Mouse (Mus musculus): ENCODE results near the gene Slc7a7. TPM values are rescaled to one million over a fixed set of nuclear protein-coding genes. Genes with fewer than 3 reads are reported as not detected.
A peak's percentile ranks its signal among the peaks of the same experiment; 100 is the strongest.

Slc7a7 gene
- polyA plus RNA-seq, 1 experiment from 2014 or later, result 20.7 TPM

- WGBS, result 88% methylated on average over 7 of the region's 7 CpGs
- Histone ChIP-seq H3K36me3 (ENCODE audit: insufficient read depth, low read length) (no peaks in the 10 kb centered on the region), H3K4me1 (ENCODE audit: insufficient read depth, low read depth, low read length) (no peaks in the 10 kb centered on the region), H3K4me2 (replicated peaks; ENCODE audit: low read depth, low read length) (no peak overlapping the region), H3K9ac (replicated peaks; ENCODE audit: low read depth) (no peak overlapping the region), H3K9me3 (ENCODE audit: low read length) (no peaks in the 10 kb centered on the region), H3K27me3 (replicated peaks; ENCODE audit: insufficient read depth, low read length) (no peaks in the 10 kb centered on the region), H3K4me3 (ENCODE audit: low read depth, low read length) (no peak overlapping the region), H3K27ac (ENCODE audit: low read length) (no peak overlapping the region)
- TF ChIP-seq CTCF (IDR thresholded peaks at IDR 0.05), result no peak
- TF ChIP-seq EP300 (IDR thresholded peaks at IDR 0.05), result no peak
- no peak for ATAC-seq
- no peak for DNase-seq (ENCODE audit: low spot score)
These were observed 31.5 kb downstream of the Slc7a7 start for GRCm38 (mm10) chr14:54385968-54386618.

- no peaks in the 10 kb centered on the region; the same call in 1 of the 2 replicates for H3K4me1 ChIP-seq (ENCODE audit: insufficient read depth, low read depth, low read length)
These were observed 33.2 kb downstream of the Slc7a7 start for GRCm38 (mm10) chr14:54384396-54384795.

GRCm38 (mm10) chr14:54383355-54383771 is 34.2 kb downstream of the Slc7a7 start:
- H3K4me1 ChIP-seq (ENCODE audit: insufficient read depth, low read depth, low read length), result no peaks in the 10 kb centered on the region; the same call in 1 of the 2 replicates
- no peak overlapping the region for H3K9ac ChIP-seq (replicated peaks; ENCODE audit: low read depth)
- 50% methylated on average over 4 of the region's 4 CpGs for WGBS
- H3K27ac ChIP-seq (ENCODE audit: low read length), result no peak overlapping the region
- H3K36me3 ChIP-seq (ENCODE audit: insufficient read depth, low read length), result no peaks in the 10 kb centered on the region
- TF ChIP-seq EP300 (IDR thresholded peaks at IDR 0.05), result no peak
- TF ChIP-seq CTCF (IDR thresholded peaks at IDR 0.05), result no peak
- no peaks in the 10 kb centered on the region for H3K27me3 ChIP-seq (replicated peaks; ENCODE audit: insufficient read depth, low read length)
- H3K4me2 ChIP-seq (replicated peaks; ENCODE audit: low read depth, low read length), result no peak overlapping the region
- H3K9me3 ChIP-seq (ENCODE audit: low read length), result no peaks in the 10 kb centered on the region
- DNase-seq (ENCODE audit: low spot score) (peak; percentile 38), ATAC-seq (peak; percentile 58)
- H3K4me3 ChIP-seq (ENCODE audit: low read depth, low read length), result no peak overlapping the region

More at GRCm38 (mm10) chr14:54384396-54384795, 33.2 kb downstream of the Slc7a7 start:
- Histone ChIP-seq H3K27me3 (replicated peaks; ENCODE audit: insufficient read depth, low read length) (no peaks in the 10 kb centered on the region), H3K9ac (replicated peaks; ENCODE audit: low read depth) (no peak overlapping the region), H3K27ac (ENCODE audit: low read length) (no peak overlapping the region), H3K4me2 (replicated peaks; ENCODE audit: low read depth, low read length) (no peak overlapping the region), H3K4me3 (ENCODE audit: low read depth, low read length) (no peak overlapping the region), H3K9me3 (ENCODE audit: low read length) (no peaks in the 10 kb centered on the region), H3K36me3 (ENCODE audit: insufficient read depth, low read length) (no peaks in the 10 kb centered on the region)
- 89% methylated on average over 8 of the region's 8 CpGs for WGBS
- no peak for DNase-seq (ENCODE audit: low spot score)
- ATAC-seq, result no peak
- TF ChIP-seq EP300 (IDR thresholded peaks at IDR 0.05) (no peak), CTCF (IDR thresholded peaks at IDR 0.05) (no peak)

GRCm38 (mm10) chr14:54382641-54383040 is 34.9 kb downstream of the Slc7a7 start:
- H3K36me3 ChIP-seq (ENCODE audit: insufficient read depth, low read length), result no peaks in the 10 kb centered on the region
- WGBS, result 84% methylated on average over 9 of the region's 9 CpGs
- H3K27ac ChIP-seq (ENCODE audit: low read length), result no peak overlapping the region
- DNase-seq (ENCODE audit: low spot score), result no peak
- H3K4me2 ChIP-seq (replicated peaks; ENCODE audit: low read depth, low read length), result no peak overlapping the region
- no peaks in the 10 kb centered on the region for H3K9me3 ChIP-seq (ENCODE audit: low read length)
- H3K27me3 ChIP-seq (replicated peaks; ENCODE audit: insufficient read depth, low read length), result no peaks in the 10 kb centered on the region
- no peak for ATAC-seq
- H3K4me1 ChIP-seq (ENCODE audit: insufficient read depth, low read depth, low read length), result no peaks in the 10 kb centered on the region; the same call in 1 of the 2 replicates
- no peak for TF ChIP-seq CTCF (IDR thresholded peaks at IDR 0.05)
- TF ChIP-seq EP300 (IDR thresholded peaks at IDR 0.05), result no peak
- H3K9ac ChIP-seq (replicated peaks; ENCODE audit: low read depth), result no peak overlapping the region
- H3K4me3 ChIP-seq (ENCODE audit: low read depth, low read length), result no peak overlapping the region

- 56% methylated on average over 10 of the region's 10 CpGs for WGBS
These were observed 35.8 kb downstream of the Slc7a7 start for GRCm38 (mm10) chr14:54381816-54382215.

GRCm38 (mm10) chr14:54380616-54381015 is 37.0 kb downstream of the Slc7a7 start:
- Histone ChIP-seq H3K27ac (ENCODE audit: low read length) (no peak overlapping the region), H3K4me2 (replicated peaks; ENCODE audit: low read depth, low read length) (no peak overlapping the region), H3K9ac (replicated peaks; ENCODE audit: low read depth) (no peak overlapping the region), H3K36me3 (ENCODE audit: insufficient read depth, low read length) (no peaks in the 10 kb centered on the region), H3K4me1 (ENCODE audit: insufficient read depth, low read depth, low read length) (no peaks in the 10 kb centered on the region; the same call in 1 of the 2 replicates), H3K27me3 (replicated peaks; ENCODE audit: insufficient read depth, low read length) (no peaks in the 10 kb centered on the region), H3K4me3 (ENCODE audit: low read depth, low read length) (no peak overlapping the region), H3K9me3 (ENCODE audit: low read length) (no peaks in the 10 kb centered on the region)
- 65% methylated on average over 4 of the region's 4 CpGs for WGBS
- DNase-seq (ENCODE audit: low spot score) (no peak), ATAC-seq (no peak)
- TF ChIP-seq CTCF (IDR thresholded peaks at IDR 0.05) (no peak), EP300 (IDR thresholded peaks at IDR 0.05) (no peak)

More at GRCm38 (mm10) chr14:54381816-54382215, 35.8 kb downstream of the Slc7a7 start:
- H3K27ac ChIP-seq (ENCODE audit: low read length), result no peak overlapping the region
- H3K4me2 ChIP-seq (replicated peaks; ENCODE audit: low read depth, low read length), result no peak overlapping the region
- H3K36me3 ChIP-seq (ENCODE audit: insufficient read depth, low read length), result no peaks in the 10 kb centered on the region
- H3K4me1 ChIP-seq (ENCODE audit: insufficient read depth, low read depth, low read length), result no peaks in the 10 kb centered on the region; the same call in 1 of the 2 replicates
- no peak for TF ChIP-seq EP300 (IDR thresholded peaks at IDR 0.05)
- no peak for TF ChIP-seq CTCF (IDR thresholded peaks at IDR 0.05)
- no peak overlapping the region for H3K9ac ChIP-seq (replicated peaks; ENCODE audit: low read depth)
- H3K27me3 ChIP-seq (replicated peaks; ENCODE audit: insufficient read depth, low read length), result no peaks in the 10 kb centered on the region
- H3K9me3 ChIP-seq (ENCODE audit: low read length), result no peaks in the 10 kb centered on the region
- no peak for DNase-seq (ENCODE audit: low spot score)
- no peak overlapping the region for H3K4me3 ChIP-seq (ENCODE audit: low read depth, low read length)
- no peak for ATAC-seq
